Mouse (Mus musculus) bone marrow macrophage, adult 2 months (primary cell): Measurements from ENCODE around the gene Scn4a.

Experiments
- CTCF ChIP-seq: IDR thresholded peaks from 2 replicates; pipeline ENCODE4 v1.5.1; 2012; ENCODE audit warnings: low read depth, mild to moderate bottlenecking, low read length, moderate library complexity
- POLR2A ChIP-seq: IDR thresholded peaks from 2 replicates; pipeline ENCODE4 v1.6.1; 2012; ENCODE audit warnings: mild to moderate bottlenecking, low read depth, low read length, borderline replicate concordance

- no peak for TF ChIP-seq POLR2A
- TF ChIP-seq CTCF = no peak
Observed at GRCm38 (mm10) chr11:106389611-106390010, 36.5 kb upstream of the Scn4a start.
